Mouse (Mus musculus) small intestine, adult 2 months (tissue): ENCODE data around the gene Cd3eap.

Experiments
- CTCF ChIP-seq: fragments of 200-500 bp; IDR thresholded peaks from 2 replicates; pipeline ENCODE4 v1.5.1; 2012; ENCODE audit warnings: low read depth, mild to moderate bottlenecking, control low read depth, inconsistent platforms, low read length, moderate library complexity, mixed read lengths; ENCODE audit not compliant: insufficient replicate concordance, insufficient read length; ENCODE audit errors: extremely low read depth
- POLR2A ChIP-seq: fragments of 200-500 bp; IDR thresholded peaks from 2 replicates; pipeline ENCODE4 v1.6.1; 2012; ENCODE audit warnings: low read depth, mild to moderate bottlenecking, control low read depth, inconsistent platforms, low read length, moderate library complexity

DNA sequence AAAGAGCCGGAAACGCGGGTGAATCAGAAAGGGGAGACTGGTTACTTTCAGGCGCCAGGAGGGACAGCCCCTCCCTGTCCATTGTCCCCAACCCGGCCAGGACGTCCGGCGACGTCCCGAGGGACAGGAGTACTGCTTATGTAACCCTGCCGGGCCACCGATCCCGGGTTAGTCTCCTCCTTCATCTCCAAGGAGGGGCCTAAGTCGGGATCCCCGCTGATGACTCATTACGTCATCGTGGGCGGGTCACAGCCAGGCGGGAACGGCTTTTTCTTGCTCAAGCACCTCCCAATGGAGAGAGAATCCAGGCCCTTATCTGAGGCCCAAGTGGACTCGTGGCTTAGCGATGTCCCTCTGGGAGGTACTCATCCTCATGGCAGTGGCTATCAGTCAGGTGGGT is 32.2 kb downstream of the Cd3eap start:
- TF ChIP-seq CTCF (no peak), POLR2A (no peak)
